Mouse (Mus musculus) lung, postnatal 0 days (tissue): ENCODE measurements around the gene Gm20388.

Experiments
- CTCF ChIP-seq: IDR thresholded peaks from 2 replicates; pipeline ENCODE4 v1.5.1; 2016; ENCODE audit warnings: antibody characterized with exemption, mild to moderate bottlenecking
- EP300 ChIP-seq: IDR thresholded peaks from 2 replicates; pipeline ENCODE4 v1.6.1; 2016; ENCODE audit warnings: antibody characterized with exemption, mild to moderate bottlenecking, control low read depth

DNA sequence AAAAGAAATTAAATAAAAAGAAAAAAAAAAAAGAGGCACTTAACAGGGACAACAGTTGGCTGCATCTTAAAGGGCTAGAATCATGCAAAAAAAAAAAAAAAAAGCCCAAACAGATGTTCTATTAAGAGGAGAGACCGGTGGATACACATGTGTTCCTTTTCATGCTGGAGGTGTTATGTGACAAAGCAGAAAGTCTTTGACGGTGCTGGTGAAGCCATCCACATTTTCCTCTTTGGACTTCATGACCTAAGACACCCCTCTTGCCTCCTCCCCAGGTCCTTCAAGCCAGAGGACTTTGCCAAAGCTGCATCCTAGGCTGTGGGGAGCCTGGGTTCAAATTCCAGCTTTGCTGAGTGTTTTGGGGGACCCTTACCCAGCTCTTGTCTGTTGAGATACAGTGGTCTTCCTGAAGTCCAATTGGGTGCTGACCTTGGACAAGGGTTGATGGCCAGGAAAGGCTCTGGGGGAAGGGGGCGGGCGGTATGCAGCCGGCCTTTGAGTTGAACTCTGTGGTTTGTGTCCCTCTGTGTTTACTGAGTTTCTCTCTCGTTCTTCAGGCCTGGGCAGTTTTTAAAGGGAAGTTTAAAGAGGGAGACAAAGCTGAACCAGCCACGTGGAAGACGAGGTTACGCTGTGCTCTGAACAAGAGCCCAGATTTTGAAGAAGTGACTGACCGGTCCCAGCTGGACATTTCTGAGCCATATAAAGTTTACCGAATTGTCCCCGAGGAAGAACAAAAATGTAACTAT is 832.7 kb downstream of the Gm20388 start:
- TF ChIP-seq CTCF: no peak
- no peak for TF ChIP-seq EP300
